8 mouse cellular contexts compared by ENCODE assay signal in the genomic region with DNA sequence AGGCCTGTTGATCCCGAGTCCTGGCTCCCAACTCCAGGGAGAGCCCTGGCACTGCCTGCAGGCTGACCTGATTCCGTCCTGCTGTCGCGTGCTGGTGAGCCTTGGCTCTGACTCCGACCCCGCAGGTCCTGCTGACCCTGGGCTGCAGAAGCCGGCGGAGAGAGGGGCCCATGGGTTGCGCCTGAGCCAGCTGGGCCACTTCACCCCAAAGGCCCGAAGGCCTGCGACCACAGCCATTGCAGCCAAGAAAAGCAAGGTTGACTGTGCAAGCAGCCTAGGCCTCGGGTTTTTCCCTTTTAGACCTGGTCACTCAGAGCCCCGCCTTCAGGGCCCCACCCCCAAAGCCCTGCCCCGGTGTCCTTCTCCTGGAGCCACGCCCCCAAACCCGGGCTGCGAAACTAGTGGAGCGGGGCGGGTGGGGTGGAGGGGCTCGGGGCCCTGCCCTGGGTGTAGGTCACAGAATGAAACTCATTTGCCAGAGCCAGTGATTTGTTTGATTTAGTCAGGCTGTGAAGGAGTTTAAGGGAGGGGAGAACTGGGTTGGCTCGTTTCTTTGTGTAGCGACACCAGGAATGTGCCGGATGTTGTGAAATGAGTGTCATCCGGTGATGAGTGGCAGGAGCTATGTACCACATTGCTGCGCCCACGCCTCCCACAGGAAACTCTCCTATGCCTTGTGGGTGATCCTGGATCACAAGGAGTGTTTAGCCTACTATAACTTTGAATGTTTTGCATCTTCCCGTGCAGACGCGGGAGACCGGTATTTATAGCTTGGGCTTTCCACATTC. TPM values are rescaled to one million over a fixed set of nuclear protein-coding genes. Genes with fewer than 3 reads are reported as not detected.
A peak's percentile ranks its signal among the peaks of the same experiment; 100 is the strongest.
DNase-seq lines count a peak whose midpoint lies in the region; ATAC-seq lines count a peak whose summit lies in the region.

A gene (minus strand): TSS at position 310 of the 788 bp plus-strand sequence.

- H3K27ac ChIP-seq in hindbrain, embryonic 12.5 days: peak within 1 kb of the TSS; percentile 53

- H3K36me3 ChIP-seq in hindbrain, embryonic 12.5 days: no peaks in the 10 kb centered on the region

- peaks cover 8% of the 10 kb centered on the region for H3K4me1 ChIP-seq in hindbrain, embryonic 12.5 days

- no peaks in the 10 kb centered on the region for H3K9me3 ChIP-seq in hindbrain, embryonic 12.5 days (replicated peaks)

- ATAC-seq in hindbrain, embryonic 12.5 days (ENCODE audit: low FRiP score): peak; percentile 86

- peak within 1 kb of the TSS; percentile 57 for H3K4me2 ChIP-seq in hindbrain, embryonic 12.5 days (replicated peaks)

- 3% methylated on average over 30 of the region's 30 CpGs for WGBS in hindbrain, embryonic 12.5 days

- H3K4me3 ChIP-seq in hindbrain, embryonic 12.5 days: peak within 1 kb of the TSS; percentile 40

- peak within 1 kb of the TSS; percentile 52 for H3K9ac ChIP-seq in hindbrain, embryonic 12.5 days

- no peaks in the 10 kb centered on the region for H3K27me3 ChIP-seq in hindbrain, embryonic 12.5 days

- peak; percentile 89 for DNase-seq in R1 (ENCODE audit: low read depth, low spot score)
- DNase-seq in cerebellum, postnatal 14 days: peak; percentile 85 to 86
- DNase-seq in frontal cortex, postnatal 10 days (ENCODE audit: low spot score in 2 of 2): peak; percentile 46 to 51
- peak; percentile 58 to 61 for DNase-seq in layer of hippocampus, postnatal 10 days (ENCODE audit: low spot score in 2 of 2)
- peak; percentile 96 for DNase-seq in lung, postnatal 36 days
- peak; percentile 88 for DNase-seq in retina, embryonic 14.5 days (ENCODE audit: low spot score)
- DNase-seq in thymus, postnatal 36 days: peak; percentile 47 to 55

RNA-seq across cellular contexts. Expression of the gene that starts here (rescaled TPM):
- polyA plus RNA-seq in hindbrain, embryonic 12.5 days (2016; fragmentation: Nextera tagmentation; extraction: Ambion mirVana): 2.8 and 3.0 TPM in 2 replicates
- total RNA-seq in layer of hippocampus, postnatal 10 days (2021): 1 to 10 TPM in 1 of 2 experiments, under 1 TPM in 1; 0.87 to 1.4 TPM

Comparison
In these comparisons a context has a peak if more than half of its experiments do, and no peak if none do; other contexts are left out.
1. Peak in every context shown above with its lines: DNase-seq, ATAC-seq, H3K4me3 ChIP-seq and H3K27ac ChIP-seq.